Mouse (Mus musculus) naive thymus-derived CD4-positive, alpha-beta T cell, adult 2 months (primary cell): ENCODE measurements around the gene B3gnt9.
"Not testable (repeated sequence)": the region's sequence is repeated elsewhere in the genome, so short reads cannot be mapped to it uniquely, and the experiment has no call there.

ENCODE experiments used
- DNase-seq: peaks from one replicate; pipeline ENCODE4 v3.0.0-alpha.2; 2011; ENCODE audit warnings: low read depth

The B3gnt9 gene

DNA sequence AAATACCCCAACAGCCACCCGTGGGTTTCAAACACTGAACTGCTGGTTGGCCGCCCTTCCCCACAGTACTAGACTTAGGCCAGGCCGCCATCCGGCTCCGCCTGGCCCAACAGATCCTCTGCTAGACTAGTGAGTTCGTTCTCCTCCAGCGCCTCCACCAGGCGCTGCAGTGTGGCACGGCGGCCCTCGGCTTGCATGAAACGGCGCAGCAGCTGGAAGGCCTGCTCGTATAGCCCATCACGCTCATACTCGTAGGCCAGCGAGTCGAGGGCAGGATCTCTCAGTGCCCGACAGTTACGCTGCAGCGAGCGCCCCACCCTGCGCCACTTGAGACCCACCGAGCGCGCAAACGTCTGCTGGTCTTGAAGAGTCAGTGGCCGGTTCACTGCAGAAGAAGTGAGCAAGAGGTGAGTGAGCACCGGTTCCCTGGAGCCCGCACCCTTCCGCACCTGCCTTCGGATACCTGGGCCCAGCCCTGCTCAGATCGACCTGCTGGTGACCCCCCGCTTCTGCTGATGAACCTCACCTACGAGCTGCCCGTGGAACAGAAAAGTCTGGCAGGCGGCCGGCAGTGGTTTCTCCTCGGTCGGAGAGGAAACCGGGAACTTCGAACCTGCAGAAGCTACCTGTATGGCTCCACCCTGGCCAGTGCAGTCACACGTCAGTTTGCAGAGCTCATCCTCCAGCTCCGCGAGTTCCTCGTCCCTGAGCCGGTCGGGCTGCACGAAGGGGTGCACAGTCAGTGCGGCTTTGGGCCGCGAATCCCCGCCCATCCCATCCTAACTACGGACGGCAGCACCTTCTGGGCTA lies 4.2 kb upstream of the B3gnt9 start:
- no peak for DNase-seq

DNA sequence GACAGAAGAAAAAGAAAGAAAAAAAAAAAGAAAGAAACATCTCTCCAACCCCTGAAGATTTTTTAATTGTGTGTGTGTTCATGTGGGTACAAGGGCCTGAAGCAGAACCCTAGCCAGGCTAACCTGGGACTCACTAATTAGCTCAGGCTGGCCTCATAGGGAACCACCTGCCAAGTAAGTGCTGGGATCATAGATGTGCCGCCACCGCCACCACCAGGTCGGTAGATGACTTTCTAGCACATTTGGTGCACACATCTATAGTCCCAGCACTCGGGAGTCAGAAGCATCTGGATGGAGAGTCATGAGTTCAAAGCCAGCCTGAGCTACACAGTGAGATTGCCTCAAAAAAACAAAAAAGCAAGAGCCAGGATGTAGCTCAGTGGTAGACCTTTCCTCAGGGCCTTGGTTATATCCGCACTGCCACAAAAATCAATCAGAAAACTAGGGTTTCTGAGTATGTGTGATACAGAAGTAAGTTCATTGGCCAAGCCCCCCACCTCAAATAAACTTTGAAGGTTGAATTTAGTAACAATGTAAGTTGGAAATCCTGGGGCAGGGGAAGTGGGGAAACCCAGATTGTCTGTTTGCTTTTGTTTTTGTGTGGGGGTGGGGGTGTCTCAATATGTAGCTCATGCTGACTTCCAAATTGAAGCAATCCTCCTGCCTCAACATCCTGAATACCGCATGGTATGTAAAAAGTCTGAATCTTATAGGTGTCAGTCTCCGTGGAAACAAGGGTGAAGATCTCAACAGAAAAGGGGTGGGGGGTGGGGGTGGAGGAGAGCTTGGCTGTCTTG lies 2.6 kb upstream of the B3gnt9 start:
- no peak for DNase-seq

DNA sequence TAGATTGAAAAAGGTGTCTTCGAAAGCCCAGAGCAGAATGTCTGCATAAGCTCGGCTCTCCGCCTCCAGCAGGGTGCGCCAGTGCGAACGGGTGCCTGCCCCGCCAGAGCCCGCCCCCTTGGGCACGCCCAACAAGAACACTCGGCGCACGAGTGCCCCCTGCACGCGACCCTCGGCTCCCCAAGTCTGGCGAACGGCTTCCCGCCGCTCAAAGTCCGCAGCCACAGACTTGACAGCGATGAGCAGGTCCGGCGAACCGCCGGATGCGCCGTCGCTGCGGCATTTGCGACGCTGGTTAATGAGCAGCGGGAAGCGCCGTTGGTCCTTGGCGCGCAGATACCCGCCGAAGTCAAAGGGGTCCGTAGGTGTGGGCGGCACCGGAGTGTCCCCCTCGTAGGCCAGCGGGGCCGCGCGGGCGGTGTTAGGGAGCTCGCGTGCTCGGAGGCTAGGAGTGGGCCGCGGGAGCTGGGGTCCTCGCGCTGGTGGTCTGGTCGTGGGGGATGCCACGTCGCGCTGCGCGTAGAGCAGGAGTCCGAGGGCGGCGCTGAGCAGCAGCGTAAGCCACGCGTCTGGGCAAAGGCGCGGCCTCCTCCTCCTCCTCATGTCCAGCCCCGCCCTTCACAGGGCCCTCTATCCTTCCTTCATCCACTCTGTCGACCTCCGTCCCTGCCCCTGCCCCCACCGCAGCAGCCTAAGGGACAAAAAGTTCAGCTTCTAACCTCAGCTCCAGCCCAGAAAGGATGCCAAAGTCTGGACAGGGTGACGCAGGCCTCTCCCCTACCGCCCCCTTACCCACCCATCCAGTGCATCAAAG lies 594 bp downstream of the B3gnt9 start:
- peak; percentile 90 for DNase-seq

DNA sequence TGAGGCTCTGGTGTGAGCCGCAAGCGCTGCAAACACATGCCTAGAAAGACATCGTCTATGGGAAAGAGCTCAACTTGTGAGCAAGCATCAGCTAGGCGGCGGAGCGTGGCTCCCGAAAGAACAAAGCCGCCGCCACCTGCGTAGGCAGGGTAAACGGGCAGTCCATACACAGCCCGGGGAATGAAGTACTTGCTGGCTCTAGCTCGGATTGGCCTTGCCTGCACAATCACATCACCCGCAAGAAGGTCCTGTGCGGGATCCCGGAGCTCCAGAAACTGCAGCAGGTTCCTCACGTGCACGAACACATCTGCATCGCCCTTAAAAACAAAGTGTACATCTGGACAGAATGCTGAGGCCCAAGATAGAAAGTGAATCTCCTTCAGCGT lies 1.2 kb downstream of the B3gnt9 start:
- no peak for DNase-seq

DNA sequence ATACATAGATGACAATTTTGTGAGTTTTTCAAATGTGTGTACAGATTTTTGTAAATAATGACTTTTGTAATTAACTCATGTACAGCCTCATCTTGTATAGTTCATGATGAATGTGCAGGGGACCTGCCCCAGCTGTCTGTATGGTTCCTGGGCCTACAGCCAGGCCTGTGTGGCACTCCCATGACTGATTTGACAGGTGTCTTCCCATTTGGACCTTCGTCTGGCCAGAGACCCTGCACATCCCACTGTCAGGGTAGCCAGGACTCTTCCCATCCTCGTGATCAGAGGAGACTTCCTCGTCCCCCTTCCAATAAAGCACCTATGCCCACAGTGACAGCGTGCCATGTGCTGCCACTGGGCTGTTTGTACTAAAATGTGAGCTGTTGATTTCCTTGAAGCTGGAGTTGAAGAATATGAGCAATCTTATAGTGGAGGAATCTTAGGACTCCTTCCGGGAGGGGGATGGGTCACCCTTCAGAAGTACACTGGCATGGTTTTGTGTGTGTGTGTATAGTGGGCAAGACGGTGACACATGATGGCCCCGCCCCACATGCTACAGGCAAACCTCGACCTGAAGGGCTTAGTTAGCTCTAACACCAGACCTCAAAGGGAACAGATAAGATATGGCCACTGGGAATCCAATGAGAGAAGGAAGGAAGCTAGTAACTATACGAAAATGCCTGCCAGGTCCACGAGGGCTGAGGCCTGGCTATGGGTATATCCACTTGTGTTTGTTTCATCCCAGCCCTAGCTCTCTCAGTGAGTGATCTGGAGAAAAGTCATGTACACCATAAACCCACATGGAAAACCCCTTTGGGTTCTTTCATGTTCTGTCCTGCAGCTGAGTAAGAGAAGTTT lies 2.0 kb downstream of the B3gnt9 start:
- DNase-seq: no peak

DNA sequence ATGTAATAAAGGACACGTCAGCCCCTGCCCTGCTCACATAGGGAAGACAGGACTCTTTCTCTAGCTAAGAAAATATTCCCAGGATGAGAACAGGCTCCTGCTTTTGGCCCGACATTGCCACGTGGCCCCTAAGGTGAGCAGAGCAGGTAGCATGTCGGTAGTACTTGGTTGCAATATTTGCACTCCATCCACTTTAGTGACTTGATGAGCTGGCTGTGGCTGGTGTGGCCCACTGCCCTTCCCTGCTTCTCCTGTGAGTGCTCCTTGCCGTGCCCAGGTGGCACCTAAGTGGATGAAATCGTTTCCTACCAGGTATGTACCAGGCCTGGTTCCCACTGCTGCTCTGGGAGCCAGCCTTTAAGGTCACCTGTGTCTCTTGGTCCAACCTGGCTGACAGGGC lies 3.0 kb downstream of the B3gnt9 start:
- DNase-seq: no peak

DNA sequence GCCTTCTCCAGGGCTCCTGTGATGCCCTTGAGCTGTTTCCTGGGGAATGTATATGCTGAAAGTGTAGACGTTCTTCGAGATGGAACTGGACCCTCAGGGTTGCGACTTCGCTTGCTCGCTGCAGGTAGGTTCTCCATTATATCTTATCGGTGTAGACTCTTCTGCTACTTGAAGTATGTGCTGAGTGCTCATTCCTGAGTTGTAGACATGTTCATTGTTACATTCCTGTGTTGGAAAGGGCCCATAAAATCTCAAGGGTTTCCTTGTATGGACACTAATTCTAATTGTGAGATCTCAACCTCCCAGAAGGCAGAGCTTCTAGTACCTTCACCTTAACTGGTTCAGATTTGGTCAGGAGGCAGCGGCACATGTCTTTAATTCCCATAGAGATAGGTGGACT lies 13.9 kb downstream of the B3gnt9 start:
- DNase-seq: no peak

DNA sequence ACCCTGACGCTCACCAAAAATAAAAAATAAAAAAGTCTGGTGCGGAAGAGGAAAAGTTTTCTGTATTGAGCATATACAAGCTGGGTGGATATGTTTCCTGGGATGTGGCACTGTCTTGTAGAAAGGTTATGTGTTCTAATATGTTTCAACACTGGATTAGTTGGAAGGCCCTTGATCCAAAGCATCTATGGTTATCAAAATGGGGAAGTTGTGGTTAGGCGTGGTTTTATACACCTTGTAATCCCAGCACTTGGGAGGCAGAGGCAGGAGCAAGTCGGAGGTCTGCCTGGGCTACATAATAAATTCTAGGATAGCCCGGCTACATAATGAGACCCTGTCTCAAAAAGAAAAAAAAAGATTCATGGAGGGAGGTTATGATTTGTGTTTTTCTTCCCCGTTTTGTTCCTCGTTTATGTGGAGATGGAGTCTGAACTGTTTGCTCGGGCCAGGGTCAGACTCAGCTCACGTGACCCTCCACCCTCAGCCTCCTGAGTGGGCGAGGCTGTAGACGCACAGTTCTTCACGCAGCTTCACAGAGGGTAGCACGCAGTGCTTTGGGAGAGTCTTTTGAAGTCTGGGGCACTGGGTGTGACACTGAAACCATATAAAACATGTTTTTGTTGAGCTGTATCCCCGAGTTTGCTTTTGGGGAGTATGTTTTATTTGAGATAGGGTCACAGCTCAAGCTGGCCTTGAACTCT lies 17.4 kb downstream of the B3gnt9 start:
- DNase-seq: no peak

DNA sequence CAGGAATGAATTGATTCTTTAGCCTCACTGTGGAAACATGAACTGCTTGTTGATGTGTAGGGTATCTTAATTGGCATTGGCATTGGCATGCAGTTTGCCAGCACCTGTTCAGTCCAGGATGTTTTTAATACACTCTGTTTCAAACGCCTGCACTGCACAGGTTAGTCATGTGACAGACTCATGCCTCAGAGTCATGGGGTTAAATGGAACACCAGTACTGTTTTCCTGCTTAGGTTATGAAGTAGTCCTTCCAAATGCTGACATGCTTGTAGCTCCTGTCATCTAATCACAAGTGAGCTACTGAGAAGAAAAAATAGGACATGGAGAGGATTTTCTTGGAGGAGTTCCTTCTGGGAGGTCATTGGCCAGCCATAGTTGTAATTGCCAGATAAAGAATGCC lies 19.7 kb downstream of the B3gnt9 start:
- DNase-seq: no peak

DNA sequence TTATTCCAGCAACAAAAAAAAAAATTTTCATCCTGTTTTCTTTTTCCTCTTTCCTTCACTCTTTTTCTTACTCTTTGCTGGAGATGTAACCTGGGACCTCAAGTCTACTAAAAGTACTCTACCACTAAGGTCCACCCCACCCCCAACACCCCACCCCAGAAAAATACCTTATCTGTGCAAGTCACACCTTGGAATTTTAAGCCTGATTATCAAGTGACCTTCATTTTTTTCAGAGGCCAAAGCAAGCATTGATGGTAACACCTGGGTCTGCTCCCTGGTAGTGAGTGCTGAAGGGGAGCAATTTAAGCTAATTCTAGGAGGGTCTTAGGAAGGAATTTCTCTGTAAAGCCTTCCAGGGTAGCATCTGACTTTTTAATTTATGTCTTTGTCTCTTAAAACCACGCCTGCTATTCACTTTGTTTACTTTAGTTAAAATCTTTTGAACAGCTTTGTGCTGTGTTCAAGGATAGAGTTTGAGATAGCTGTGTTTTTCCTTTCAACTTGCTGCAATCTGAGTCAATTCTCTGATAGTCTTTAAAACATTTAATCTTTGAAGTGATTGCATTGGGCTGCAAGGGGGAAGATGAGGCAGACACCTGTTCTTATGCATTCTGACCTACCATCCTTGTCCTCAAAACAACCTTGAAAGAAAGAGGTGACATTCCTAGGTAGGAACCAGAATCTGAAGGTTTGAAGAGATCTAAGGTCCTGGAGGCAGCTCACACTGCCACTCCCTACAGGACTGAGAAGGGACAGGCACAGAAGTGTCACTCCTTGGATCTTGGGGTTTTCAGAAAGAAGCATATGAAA lies 21.6 kb downstream of the B3gnt9 start:
- DNase-seq: no peak

DNA sequence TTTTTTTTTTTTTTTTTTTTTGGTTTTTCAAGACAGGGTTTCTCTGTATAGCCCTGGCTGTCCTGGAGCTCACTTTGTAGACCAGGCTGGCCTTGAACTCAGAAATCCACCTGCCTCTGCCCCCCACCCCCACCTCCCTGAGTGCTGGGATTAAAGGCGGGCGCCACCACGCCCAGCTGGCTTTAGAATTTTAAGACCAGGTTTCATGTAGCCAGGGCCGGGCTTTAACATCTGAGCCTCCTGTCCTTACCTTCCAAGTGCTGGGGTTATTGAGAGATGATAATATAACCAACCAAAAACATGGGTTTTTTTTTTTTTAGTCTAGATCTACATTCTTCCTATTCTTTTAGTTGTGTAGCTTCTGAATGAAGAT lies 22.6 kb downstream of the B3gnt9 start:
- DNase-seq: not testable (repeated sequence)

DNA sequence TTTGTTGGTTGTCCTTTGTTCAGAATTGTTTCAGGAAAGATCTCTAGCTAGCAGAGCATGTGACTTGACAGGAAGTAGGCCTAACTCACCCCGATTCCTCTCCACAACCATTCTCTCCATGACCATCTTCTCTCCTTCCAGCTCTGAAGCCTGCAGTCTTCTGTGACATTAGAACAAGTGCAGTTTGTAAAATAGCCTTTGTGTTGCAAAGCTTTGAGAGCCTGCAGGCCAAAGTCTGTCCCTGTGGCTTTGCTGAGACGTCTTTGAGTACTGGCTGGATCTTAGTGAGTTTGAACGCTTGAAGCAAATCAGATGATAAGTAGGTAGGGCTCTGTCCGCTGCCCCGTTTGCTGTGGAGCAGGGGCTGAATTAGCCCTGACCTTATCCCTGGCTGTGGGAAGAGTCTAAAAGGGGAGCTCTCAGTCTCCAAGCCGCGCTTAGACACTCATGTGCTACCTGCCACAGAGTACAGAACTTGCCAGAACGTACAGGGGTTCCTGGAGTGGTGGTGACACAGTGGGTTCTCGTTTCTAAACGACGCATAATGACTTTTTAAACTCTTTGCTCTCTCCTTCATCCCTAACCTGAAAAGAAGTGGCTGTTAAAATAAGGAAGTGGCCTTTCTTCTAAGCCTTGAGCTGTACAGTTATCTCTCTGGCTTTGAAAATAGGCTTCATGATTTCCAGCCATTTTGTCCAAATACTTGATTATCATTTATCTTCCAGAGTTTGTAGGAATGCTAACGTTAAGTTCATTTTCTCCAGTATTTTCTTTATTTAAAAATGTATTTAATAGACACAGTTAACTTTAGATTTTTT lies 23.2 kb downstream of the B3gnt9 start:
- no peak for DNase-seq

DNA sequence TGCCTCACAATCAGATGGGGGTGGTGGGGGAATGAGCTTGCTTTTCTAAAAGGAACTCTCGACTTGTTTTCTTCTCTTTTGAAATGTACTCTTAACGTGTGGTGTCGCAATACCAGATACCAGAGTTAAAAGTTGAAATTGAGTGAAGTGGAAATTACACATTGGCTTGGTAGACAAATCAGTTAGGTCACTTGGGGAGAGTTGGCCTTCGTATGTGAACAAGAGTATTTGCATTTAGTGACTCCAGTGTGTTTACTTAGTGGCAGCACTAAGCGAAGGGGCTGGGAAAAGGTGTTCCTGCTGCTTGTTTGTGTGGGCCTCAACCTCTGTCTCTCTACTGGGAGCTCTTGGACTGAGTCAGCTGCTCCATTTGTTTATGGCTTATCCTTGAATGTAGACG lies 29.0 kb downstream of the B3gnt9 start:
- DNase-seq: peak; percentile 13

DNA sequence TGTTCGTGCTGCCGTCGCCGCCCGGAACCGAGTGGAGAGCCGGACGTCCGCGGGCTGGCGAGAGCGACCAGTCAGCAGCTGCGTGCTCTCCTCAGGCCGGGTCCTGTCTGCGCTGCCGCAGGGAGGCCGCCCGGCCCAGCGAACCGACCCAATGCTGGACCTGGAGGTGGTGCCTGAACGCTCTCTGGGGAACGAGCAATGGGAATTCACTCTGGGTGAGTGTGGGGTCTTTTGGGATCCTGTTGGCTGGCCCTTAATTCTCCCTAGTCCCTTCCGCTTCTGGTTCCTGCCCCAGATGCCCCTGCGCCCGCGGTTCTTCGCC lies 29.7 kb downstream of the B3gnt9 start:
- DNase-seq: no peak

DNA sequence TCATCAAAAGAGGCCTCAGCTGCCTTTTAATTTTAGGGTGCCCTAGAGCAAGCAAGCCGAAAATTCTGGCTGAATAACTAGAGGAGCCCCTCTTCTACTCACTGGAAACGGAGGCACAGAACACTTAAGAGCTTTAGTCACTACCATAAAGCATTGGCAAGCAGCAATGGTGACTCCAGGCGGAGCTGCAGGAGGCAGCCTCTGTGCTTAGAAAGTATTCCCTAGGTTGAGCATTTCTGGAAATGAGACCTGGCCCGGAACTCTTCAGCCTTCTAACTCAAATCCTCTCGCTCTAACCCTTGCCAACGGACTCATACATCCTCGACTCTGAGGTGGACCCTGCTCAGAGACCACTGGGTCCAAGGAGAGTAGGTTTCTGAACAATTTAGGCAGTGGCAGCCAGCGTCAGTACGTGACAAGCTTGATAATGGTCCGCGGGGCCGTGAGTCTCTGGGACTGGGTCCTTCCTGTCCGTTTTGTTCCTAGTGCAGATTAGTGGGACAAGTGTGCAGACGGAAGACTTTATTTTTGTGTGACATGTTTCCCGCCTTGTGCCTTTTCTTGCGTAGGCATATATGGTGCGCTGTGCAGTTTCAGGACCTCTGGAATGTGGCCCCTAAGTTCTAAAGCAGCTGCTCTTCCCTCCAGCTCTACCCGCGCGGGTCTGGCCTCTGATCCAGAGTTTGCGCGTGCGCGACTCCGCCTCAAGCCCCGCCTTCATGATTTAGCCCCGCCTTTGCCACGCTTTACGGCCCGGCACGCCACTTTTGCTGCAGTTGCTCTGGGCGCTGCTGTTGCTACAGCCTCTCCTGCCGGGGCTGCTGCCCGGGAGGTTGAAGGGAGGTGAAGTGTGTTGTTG lies 30.3 kb downstream of the B3gnt9 start, which contains the start of gene D230025D16Rik:
Gene D230025D16Rik, plus strand, starts transcription at position 733 of the 859 bp plus-strand sequence.
- DNase-seq: peak; percentile 98

DNA sequence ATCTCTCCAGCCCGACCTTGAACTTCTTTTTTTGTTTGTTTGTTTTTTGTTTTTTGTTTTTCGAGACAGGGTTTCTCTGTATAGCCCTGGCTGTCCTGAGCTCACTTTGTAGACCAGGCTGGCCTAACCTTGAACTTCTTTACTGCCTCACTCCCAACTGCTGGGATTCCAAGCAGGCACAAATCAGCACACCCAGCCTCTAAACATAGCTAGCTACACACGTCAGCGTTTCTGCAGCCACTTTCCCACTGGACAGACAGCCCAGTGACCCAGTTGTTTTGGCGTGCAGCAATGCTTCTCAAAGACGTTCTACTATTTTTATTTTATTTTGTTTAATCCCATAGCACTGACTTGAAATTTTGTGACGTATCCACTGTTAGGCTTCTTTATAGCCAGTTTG lies 31.1 kb downstream of the B3gnt9 start:
- no peak for DNase-seq

DNA sequence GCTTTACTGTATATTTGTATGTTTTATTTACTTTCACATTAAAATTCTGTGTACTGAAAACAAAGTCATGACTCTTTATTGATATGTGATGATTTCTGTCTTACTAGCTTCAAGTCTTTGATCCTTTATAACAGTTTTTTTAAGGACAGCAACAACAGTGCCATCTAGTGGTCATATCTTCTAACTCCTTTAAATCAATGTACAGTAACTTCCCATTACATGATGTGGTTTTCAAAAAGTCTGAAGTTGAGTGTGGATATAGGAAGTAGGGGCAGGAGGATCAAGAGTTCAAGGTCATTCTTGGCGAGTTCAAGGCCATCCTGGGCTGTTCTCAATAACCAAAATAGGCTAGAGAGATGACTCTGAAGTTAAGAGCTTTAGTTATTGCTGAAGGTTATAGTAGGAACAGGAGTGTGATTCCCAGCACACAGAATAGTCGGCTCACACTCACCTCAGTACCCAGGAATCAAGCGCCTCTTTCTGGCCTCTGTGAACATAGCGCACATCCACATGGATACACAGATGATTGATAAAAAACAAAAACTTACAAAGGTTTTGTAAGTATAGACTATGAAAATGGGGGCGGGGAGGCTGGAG lies 36.9 kb downstream of the B3gnt9 start:
- peak; percentile 84 for DNase-seq

DNA sequence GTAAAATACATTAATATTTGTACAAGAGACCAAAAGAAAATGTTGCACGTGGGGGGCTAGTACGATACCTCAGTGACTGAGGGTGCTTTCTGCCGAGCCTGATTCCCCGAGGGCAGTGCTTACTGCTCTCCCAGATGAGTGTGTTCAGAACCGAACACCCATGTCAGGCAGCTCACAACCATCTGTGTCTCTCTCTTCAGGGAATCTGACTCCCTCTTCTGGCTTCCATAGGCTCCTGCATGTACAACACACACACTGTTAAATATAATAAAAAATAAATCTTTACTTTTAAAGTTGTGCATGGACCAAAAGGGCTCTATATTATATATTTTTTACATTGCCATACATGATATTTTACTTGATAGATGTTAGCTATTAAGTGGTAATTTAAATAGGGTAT lies 40.8 kb downstream of the B3gnt9 start:
- DNase-seq: no peak
